Mouse (Mus musculus) kidney, postnatal 0 days (tissue): Measurements from ENCODE around the gene Psd4. TPM values are rescaled to one million over a fixed set of nuclear protein-coding genes. Genes with fewer than 3 reads are reported as not detected.

Experiments
- ATAC-seq: fragments of 200-750 bp; cut with Nextera tagmentation; replicated peaks from 2 replicates; pipeline ENCODE4 v1.8.0; 2017; ENCODE audit warnings: low read depth, moderate number of reproducible peaks, moderate TSS enrichment, moderate library complexity; ENCODE audit not compliant: low FRiP score
- DNase-seq: peaks from one replicate; pipeline ENCODE4 v3.0.0-alpha.2; 2016; ENCODE audit warnings: low spot score
- H3K27ac ChIP-seq: fragments of 300-500 bp; sonication (generic); 2 replicates; pipeline ENCODE4 v1.5.1; 2014; ENCODE audit warnings: mild to moderate bottlenecking
- H3K27me3 ChIP-seq: fragments of 300-500 bp; sonication (generic); 2 replicates; pipeline ENCODE4 v1.6.1; 2014; ENCODE audit warnings: low read length, mixed read lengths; ENCODE audit not compliant: insufficient read depth
- H3K36me3 ChIP-seq: fragments of 300-500 bp; sonication (generic); 2 replicates; pipeline ENCODE4 v1.6.1; 2014; ENCODE audit warnings: low read length, mixed read lengths; ENCODE audit not compliant: insufficient read depth
- H3K4me1 ChIP-seq: fragments of 300-500 bp; sonication (generic); replicated peaks from 2 replicates; pipeline ENCODE4 v1.6.1; 2014; ENCODE audit warnings: antibody characterized with exemption, low read length, mixed read lengths; ENCODE audit not compliant: insufficient read depth
- H3K4me2 ChIP-seq: fragments of 300-500 bp; sonication (generic); 2 replicates; pipeline ENCODE4 v1.6.1; 2014; ENCODE audit warnings: mild to moderate bottlenecking, low read length, moderate library complexity, mixed read lengths
- H3K4me3 ChIP-seq: fragments of 300-500 bp; sonication (generic); replicated peaks from 2 replicates; pipeline ENCODE4 v1.5.1; 2014; ENCODE audit warnings: low read depth, low read length
- H3K9ac ChIP-seq: fragments of 300-500 bp; sonication (generic); 2 replicates; pipeline ENCODE4 v1.6.1; 2014; ENCODE audit warnings: low read depth, low read length
- H3K9me3 ChIP-seq: fragments of 300-500 bp; sonication (generic); replicated peaks from 2 replicates; pipeline ENCODE4 v1.6.1; 2016; ENCODE audit warnings: low read length, inconsistent platforms, mixed read lengths
- CTCF ChIP-seq: IDR thresholded peaks from 2 replicates; pipeline ENCODE4 v1.5.1; 2016; ENCODE audit warnings: antibody characterized with exemption, low read depth, mild to moderate bottlenecking, moderate library complexity
- WGBS: fragments of 180-500 bp; shearing (Covaris S2); extraction: QIAGEN DNeasy Blood & Tissue Kit; methylation state at CpG from one replicate; pipeline ENCODE4 v1.1.7; 2014; 5-methylcytosine and 5-hydroxymethylcytosine counted together
- polyA plus RNA-seq: library from polyadenylated mRNA; unstranded; fragments of >200 nt; fragmentation: Nextera tagmentation; extraction: Ambion mirVana; gene quantifications from 2 replicates; pipeline ENCODE4 v1.2.1, GENCODE M21; 2015

Gene Psd4
- polyA plus RNA-seq, 1 experiment from 2014 or later, result 2.3 TPM

DNA sequence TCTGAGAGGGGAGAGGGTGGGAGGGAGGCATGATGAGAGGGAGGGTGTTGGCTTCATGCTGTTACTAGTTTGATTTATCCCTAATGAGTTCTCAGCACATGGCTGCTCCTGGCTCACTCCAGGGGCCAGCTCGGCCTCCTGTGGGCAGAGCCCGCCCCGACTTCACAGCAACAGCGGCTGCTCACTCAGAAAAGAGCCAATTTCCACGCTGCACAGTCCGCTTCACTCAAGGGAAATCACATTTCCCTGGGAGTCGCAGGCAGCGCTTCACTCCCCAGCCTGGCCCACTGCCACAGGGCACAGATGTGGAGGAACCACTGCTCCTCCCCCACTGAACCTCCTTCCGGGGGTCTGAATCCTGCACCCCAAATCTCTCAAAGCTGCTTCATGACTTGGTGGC, 49.3 kb downstream of the Psd4 start:
- TF ChIP-seq CTCF, result no peak
- Histone ChIP-seq H3K27me3 (no peaks in the 10 kb centered on the region), H3K4me2 (no peak overlapping the region), H3K36me3 (no peaks in the 10 kb centered on the region), H3K9me3 (no peaks in the 10 kb centered on the region), H3K4me3 (no peak overlapping the region), H3K4me1 (peaks cover 26% of the 10 kb centered on the region), H3K9ac (no peak overlapping the region), H3K27ac (peak overlapping the region; percentile 86)
- 4% methylated on average over 9 of the region's 9 CpGs for WGBS
- DNase-seq (peak; percentile 79), ATAC-seq (peak; percentile 57)

DNA sequence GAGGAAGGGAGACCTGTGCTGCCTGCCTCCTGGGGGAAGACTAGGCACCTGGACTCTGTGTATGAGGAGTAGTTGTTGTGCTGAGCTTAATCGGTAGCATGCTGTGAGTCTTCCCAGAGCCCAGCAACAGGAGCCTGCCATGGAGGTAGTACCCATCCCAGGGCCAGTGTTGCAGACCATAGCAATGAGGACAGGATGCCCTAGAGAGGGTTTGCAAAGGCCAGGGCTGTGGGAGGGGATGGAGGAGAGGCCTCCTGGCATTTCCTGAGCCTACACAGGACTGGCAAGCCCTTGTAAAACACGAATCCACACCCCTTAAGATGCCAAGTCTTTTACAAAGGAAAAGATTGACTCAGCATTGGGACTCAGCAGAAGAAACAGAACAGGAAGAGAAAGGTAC, 49.7 kb downstream of the Psd4 start:
- peak overlapping the region; percentile 86 for H3K27ac ChIP-seq
- DNase-seq, result peak; percentile 33

DNA sequence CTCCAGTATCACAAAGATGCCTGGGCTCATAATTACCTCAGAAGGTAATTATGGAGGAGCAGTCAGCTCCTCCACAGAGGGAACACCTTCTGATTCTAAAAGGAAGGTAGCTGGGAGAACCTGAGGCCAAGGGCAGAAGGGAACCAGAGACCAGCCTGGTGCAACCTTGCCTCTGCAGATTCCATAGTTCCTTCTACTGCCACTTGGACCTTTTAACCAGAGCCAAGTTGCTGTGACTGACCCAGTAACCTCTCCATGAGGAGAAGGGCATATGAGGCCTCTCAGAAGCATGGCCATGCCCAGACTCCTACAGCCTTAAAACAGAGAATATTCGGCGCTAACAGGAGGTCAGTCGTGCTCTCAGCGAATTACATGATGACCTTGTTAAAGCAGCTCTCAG, 50.2 kb downstream of the Psd4 start:
- no peaks in the 10 kb centered on the region for H3K27me3 ChIP-seq
- 65% methylated on average over 4 of the region's 4 CpGs for WGBS
- H3K4me1 ChIP-seq, result peaks cover 33% of the 10 kb centered on the region
- ATAC-seq (no peak), DNase-seq (no peak)
- H3K9me3 ChIP-seq, result no peaks in the 10 kb centered on the region
- no peak overlapping the region for H3K9ac ChIP-seq
- H3K27ac ChIP-seq, result peak overlapping the region; percentile 86
- H3K4me3 ChIP-seq, result no peak overlapping the region
- no peak overlapping the region for H3K4me2 ChIP-seq
- TF ChIP-seq CTCF, result no peak
- H3K36me3 ChIP-seq, result no peaks in the 10 kb centered on the region

More for the DNA sequence above, 49.7 kb downstream of the Psd4 start:
- no peak overlapping the region for H3K4me2 ChIP-seq
- no peaks in the 10 kb centered on the region for H3K27me3 ChIP-seq
- no peak for TF ChIP-seq CTCF
- H3K9ac ChIP-seq, result no peak overlapping the region
- peaks cover 29% of the 10 kb centered on the region for H3K4me1 ChIP-seq
- H3K36me3 ChIP-seq, result no peaks in the 10 kb centered on the region
- ATAC-seq, result peak; percentile 14; the same call in 1 of the 2 replicates
- 8% methylated on average over 2 of the region's 2 CpGs for WGBS
- H3K4me3 ChIP-seq, result no peak overlapping the region
- no peaks in the 10 kb centered on the region for H3K9me3 ChIP-seq

DNA sequence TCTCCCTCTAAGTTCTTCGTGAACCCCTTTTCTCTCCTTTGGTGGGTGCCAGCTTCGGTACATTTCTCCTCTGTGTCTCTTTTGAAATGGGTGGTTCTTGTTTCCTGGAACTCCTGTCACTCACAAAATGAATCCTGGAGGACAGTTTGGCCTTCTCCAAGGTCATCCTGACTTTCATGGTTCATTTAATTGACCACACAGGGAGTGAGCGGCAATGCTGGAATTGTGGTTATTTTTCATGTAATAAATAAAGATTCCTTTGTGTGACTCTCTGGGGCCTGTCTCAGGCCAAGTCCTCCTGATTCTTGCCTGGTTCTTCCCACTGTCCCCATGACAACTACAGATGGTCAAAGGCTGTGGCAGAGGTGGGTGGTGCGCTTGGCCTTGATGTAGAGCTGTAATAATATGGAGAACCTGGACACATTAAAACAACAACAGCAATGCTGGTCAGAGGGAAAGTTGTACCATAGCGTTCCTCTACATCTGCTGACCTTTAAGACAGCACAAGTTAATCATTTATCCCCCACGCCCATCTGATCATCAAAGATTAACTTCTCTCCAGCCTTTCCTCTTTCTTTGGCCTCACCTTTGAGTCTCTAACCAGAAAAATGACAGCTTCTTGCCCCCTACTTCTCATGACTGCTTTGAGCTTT, 54.0 kb downstream of the Psd4 start:
- no peak overlapping the region for H3K4me2 ChIP-seq
- ATAC-seq (peak; percentile 55), DNase-seq (peak; percentile 34)
- H3K4me1 ChIP-seq, result peaks cover 26% of the 10 kb centered on the region
- no peak overlapping the region for H3K4me3 ChIP-seq
- H3K9me3 ChIP-seq, result no peaks in the 10 kb centered on the region
- H3K27ac ChIP-seq, result peak overlapping the region; percentile 65
- no peak for TF ChIP-seq CTCF
- H3K27me3 ChIP-seq, result no peaks in the 10 kb centered on the region
- no peaks in the 10 kb centered on the region for H3K36me3 ChIP-seq
- 68% methylated on average over 6 of the region's 6 CpGs for WGBS
- H3K9ac ChIP-seq, result no peak overlapping the region

DNA sequence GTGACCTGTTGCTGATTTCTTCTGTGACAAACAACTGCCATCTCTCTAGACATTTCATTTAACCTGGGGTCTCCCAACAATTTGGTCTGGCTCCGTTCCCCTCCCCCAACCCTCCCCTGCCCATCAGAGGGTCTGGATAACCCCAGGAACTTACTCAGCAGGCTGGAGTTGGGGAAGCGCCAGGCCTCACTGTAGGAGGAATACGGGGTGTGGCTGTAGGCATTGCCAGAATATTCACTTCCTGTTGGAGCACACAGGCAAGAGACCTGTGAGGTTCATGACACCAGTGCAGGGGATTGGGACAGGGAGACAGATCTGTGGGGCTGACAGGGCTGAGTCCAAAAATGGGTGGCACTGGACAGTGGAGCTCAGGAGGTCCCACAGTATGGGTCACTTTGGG, 55.4 kb downstream of the Psd4 start:
- ATAC-seq (no peak), DNase-seq (no peak)
- no peak overlapping the region for H3K4me3 ChIP-seq
- H3K9me3 ChIP-seq, result no peaks in the 10 kb centered on the region
- peak overlapping the region; percentile 51; the same call in 1 of the 2 replicates for H3K27ac ChIP-seq
- TF ChIP-seq CTCF, result no peak
- peaks cover 15% of the 10 kb centered on the region for H3K4me1 ChIP-seq
- H3K9ac ChIP-seq, result no peak overlapping the region
- WGBS, result 67% methylated on average over 3 of the region's 3 CpGs
- no peak overlapping the region for H3K4me2 ChIP-seq
- no peaks in the 10 kb centered on the region for H3K36me3 ChIP-seq
- no peaks in the 10 kb centered on the region for H3K27me3 ChIP-seq

DNA sequence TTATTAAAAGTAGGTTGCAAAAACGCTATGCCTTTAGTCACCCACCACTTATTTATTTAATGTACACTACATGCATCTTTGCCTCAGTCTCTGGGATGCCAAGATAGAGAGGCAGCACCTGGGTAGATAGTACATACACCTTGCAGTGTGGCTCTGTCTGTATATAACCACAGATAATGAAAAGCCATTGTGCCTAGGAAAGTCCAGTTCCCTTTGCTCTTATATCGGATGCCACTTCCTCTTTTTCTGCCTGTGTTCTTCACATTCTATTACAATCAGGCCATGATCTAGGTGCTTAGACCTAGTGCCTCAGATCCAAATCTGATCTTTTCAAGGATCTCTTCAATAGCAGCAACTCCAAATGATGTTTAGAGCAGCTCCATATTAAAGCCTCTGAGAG, 58.2 kb downstream of the Psd4 start:
- whole genome bisulfite sequencing, result 65% methylated on average over 2 of the region's 2 CpGs
- ATAC-seq (no peak), DNase-seq (no peak)
- Histone ChIP-seq H3K9ac (no peak overlapping the region), H3K27ac (no peak overlapping the region; the same call in 1 of the 2 replicates), H3K4me3 (no peak overlapping the region), H3K4me1 (peaks cover 13% of the 10 kb centered on the region), H3K4me2 (no peak overlapping the region), H3K27me3 (no peaks in the 10 kb centered on the region), H3K9me3 (no peaks in the 10 kb centered on the region), H3K36me3 (no peaks in the 10 kb centered on the region)
- TF ChIP-seq CTCF, result no peak
